Mouse (Mus musculus) adrenal gland, postnatal 25 days (tissue): ENCODE measurements around the gene Brf1. TPM values are rescaled to one million over a fixed set of nuclear protein-coding genes. Genes with fewer than 3 reads are reported as not detected.

Experiments used
- DNase-seq: peaks from one replicate; pipeline ENCODE4 v3.0.0; 2021; ENCODE audit warnings: mixed read lengths
- total RNA-seq: library from RNA; stranded (reverse); gene quantifications from 2 replicates; pipeline ENCODE4 v1.2.3, GENCODE M21; 2021

The Brf1 gene
- total RNA-seq, 1 experiment from 2014 or later: 68.8 TPM

DNA sequence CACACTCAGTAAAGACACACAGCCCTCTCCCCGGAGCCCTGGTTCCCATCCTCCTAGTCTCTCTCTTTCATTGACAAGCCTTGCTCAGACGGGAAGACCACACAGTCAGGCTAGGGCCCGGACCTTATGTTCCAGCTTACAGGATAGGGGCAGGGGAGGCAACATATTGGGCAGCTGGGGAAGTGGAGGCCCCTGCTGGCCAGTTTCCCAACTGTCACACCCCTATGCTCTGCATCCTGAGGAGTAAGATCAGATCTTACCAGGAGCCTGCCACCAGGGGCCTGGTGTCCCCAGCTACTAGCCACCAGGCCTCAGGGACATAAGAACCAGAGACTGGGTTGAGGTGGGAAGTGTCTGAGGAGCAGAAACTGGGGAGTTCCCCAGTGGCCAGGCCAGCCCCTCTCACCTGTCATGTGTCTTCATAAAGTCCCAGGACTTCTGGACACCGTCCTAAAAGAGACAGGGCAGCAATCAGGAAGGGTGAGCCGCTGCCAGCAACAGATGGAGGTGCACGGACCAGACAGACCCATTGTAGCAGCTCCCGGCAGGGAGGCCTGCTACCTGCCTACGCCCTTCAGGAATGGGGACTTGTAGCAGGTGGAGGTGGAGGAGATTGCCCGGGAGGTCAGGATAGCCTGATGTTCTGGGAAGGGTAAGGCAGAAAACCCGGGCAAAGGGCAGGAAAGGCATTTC lies 61.5 kb downstream of the Brf1 start:
- no peak for DNase-seq

GRCm38 (mm10) chr12:112938366-112938765 lies 62.1 kb downstream of the Brf1 start:
- DNase-seq: no peak

DNA sequence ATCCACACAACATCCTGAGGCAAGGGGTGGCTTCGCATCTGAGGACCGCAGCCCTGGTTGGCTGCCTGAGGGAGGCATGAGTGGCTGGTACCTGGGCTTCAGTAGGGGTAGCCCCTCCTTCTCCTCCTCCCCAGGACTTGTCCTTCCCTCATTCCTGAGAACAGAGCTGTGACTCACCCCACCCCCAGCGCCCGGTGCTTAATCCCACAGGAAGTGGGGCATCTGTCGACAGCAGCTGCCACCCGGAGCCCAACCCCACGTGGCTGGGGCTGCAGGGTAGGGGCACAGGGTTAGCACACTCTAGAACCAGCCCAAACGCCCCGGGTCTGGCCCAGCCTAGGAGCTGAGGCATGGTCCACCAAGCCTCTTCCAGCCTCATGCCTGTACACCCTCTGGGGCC lies 62.6 kb downstream of the Brf1 start:
- no peak for DNase-seq

DNA sequence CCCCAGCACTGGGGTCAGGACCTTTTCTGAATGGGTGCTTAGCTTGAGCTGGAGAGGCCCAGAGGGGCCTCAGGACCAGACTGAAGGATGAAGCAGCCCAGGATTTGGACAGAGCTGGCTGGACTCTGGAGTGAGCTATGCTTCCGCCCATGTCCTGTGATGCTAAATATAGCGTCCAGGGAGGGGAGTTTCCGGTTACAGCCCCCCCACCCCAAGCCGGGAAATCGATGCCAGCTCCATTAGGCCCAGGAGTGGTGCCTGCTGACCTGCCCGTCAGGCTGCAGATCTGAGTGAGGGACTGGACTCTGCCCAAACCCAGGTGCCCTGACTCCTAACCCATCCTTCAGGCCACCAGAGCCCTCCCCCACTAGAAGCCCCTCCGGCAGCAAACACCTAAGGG lies 67.9 kb downstream of the Brf1 start:
- no peak for DNase-seq

DNA sequence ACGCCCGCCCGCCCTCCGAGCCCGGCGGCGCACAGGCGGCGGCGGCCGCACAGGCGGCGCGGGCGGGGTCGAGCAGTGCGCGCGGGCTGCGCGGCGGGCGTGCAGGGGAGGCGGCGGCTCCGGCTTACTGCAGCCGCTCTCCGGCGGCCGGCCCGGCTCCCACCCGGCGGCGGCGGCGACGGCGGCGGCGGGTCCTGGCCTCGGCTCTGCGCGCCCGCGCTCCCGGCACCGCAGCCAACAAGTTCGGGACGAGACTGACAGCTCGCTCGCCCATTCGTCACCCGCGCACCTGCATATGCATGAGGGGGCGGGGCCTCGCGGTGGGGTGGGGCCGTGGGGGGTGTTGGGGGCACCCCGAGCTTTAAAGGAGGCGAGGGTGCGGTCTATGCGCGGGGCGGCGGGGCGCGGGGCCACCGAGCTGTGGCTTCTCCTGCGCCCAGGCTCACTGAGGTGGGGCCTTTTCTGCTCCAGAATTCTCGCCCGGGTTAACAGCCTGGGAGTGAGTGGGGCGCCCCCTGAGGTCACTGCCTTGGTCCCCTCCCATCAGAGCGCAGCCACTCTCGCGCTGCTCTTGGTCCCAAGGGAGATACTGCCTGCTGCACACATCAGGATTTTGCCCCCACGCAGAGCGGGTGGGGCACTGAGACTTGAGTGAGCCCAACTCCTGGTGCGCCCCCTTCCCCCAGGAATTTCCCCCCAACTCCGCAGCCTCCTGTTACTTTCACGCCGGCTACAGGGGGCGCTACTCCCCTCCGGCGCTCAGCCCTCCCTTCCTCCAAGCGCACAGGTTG lies 70.7 kb downstream of the Brf1 start, which contains the start of gene Jag2:
Gene Jag2, minus strand, starts transcription at position 215 of the 791 bp plus-strand sequence.
- peak; percentile 58 for DNase-seq

GRCm38 (mm10) chr12:112928401-112929241 lies 71.9 kb downstream of the Brf1 start:
- no peak for DNase-seq

DNA sequence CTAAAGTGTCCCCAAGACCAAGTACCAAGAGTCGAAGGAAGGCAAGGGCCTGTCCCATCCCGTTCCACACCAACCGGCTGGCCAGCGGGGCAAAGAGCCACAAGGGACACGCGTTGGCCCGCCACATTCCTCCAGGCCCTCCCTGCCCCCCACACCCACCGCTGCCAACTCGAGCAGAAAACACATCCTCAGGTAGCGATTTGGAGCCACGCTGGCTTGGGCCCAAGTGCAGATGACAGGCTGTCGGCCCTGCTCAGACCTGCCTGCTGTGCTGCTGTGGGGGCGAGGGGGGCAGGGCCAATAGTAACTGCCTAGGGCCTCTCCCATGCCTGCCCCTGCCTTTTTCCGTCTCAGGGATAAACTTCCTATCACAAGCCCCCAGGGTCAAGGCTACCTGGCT lies 73.2 kb downstream of the Brf1 start:
- no peak for DNase-seq

GRCm38 (mm10) chr12:112925950-112926349 lies 74.6 kb downstream of the Brf1 start:
- no peak for DNase-seq

DNA sequence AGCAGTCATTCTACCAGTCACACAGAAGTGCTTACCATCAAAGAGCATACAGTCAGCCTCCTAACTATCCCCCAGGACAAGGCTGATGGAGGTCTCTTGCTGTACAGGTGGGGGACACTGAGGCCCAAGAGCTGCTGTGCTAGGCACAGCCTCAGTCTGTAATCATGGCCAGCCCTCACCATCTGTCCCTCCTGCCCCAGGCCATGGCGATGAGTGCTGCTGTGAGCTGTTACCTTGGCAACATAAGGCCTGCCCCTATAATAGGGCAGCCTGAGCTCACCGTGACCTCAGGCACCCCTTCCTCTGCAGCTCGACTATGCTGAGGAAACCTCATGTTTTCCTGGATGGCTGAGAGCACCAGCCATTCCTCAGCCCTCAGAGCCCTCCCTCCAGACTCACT lies 78.0 kb downstream of the Brf1 start:
- DNase-seq: no peak

GRCm38 (mm10) chr12:112921518-112921917 lies 79.0 kb downstream of the Brf1 start:
- DNase-seq: no peak

DNA sequence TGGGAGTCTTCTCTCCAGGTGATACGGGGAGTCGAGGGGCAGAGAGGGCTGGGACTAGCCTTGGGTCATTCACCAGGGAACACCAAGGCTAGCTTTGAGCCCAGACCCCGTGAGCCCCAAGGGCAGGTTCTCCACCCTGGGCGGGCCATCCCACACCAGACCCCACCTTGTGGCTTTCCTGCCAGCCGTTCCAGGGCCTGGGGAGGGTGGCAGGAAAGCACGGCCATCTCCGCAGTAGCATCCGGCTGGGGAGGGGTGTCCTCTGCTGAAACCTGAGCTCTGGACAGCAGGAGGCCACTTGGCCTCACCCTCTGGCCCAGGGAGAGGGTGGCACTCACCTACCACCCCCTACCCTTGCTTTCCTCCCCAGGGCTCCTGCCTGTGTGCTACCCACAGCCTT lies 82.6 kb downstream of the Brf1 start:
- no peak for DNase-seq

GRCm38 (mm10) chr12:112917486-112917885 lies 83.0 kb downstream of the Brf1 start:
- no peak for DNase-seq

GRCm38 (mm10) chr12:112916698-112917400 lies 83.7 kb downstream of the Brf1 start:
- no peak for DNase-seq

GRCm38 (mm10) chr12:112915587-112915986 lies 84.9 kb downstream of the Brf1 start:
- DNase-seq: no peak

DNA sequence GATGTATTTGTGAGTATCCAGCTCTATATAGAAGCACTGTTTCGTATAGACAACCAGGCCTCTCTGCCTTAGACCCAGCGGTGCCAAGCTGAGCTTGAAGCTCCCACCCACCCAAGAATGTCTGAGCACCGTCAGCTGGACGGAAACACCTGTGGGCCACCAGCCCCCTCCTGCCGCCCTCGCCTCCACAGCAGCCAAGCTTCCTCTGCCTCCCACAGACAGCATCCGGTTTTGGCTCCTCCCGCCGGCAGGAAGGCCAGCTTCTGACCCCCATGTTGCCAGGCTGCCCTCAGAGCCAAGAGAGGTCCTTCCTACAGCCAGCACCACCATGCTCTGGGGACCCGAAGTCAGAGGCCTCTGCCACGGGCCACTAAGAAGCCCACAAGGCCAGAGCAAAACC lies 86.0 kb downstream of the Brf1 start:
- DNase-seq: no peak

GRCm38 (mm10) chr12:112912951-112913745 lies 87.4 kb downstream of the Brf1 start:
- DNase-seq: no peak

DNA sequence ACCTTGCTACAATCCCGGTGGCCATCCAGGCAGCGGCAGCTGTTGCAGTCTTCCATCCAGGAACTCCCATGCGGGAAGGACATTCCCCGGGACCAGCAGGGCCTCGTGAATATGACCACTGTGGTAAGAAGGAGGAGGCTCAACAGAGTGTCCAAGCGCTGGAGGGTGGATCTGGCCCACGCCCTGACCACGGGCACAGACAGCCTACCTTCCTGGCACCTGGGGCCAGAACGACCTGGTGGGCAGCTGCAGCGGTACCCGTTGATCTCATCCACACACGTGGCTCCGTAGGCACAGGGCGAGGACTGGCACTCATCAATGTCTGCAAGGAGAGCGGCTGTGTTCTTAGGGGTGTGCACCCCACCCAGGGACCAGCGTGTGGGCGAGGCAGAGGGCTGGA lies 88.8 kb downstream of the Brf1 start:
- no peak for DNase-seq
